Mouse (Mus musculus): Measurements from ENCODE around the gene Ptgr1. TPM values are rescaled to one million over a fixed set of nuclear protein-coding genes. Genes with fewer than 3 reads are reported as not detected.

The Ptgr1 gene
- polyA plus RNA-seq (2016; fragmentation: Nextera tagmentation; extraction: Ambion mirVana): 9.0 and 9.7 TPM in 2 replicates

GRCm38 (mm10) chr4:58986540-58987190, at the start of gene Ptgr1:
Gene Ptgr1 (minus strand): TSS chr4:58987119.
- no peaks in the 10 kb centered on the region for H3K9me3 ChIP-seq (replicated peaks)
- no peak within 1 kb of the TSS for H3K27ac ChIP-seq (ENCODE audit: poor library complexity, severe bottlenecking)
- peak within 1 kb of the TSS; percentile 63 for H3K9ac ChIP-seq
- H3K4me2 ChIP-seq: peak within 1 kb of the TSS; percentile 72
- H3K4me1 ChIP-seq (replicated peaks): 0 out of 2 replicates have a peak, but pooled peaks cover 3% of the 10 kb centered on the region
- peaks cover 14% of the 10 kb centered on the region for H3K27me3 ChIP-seq (replicated peaks)
- peak within 1 kb of the TSS; percentile 57 for H3K4me3 ChIP-seq
- ATAC-seq (ENCODE audit: insufficient number of reproducible peaks, low FRiP score): peak; percentile 60
- WGBS: under 1% methylated on average over 28 of the region's 28 CpGs
- no peaks in the 10 kb centered on the region for H3K36me3 ChIP-seq

GRCm38 (mm10) chr4:59035786-59036350, 48.9 kb upstream of the Ptgr1 start:
- H3K4me2 ChIP-seq: peak overlapping the region; percentile 93
- H3K36me3 ChIP-seq: peaks cover 3% of the 10 kb centered on the region; the same call in 1 of the 2 replicates
- peaks cover 2% of the 10 kb centered on the region; the same call in 1 of the 2 replicates for H3K9me3 ChIP-seq (replicated peaks)
- H3K4me1 ChIP-seq (replicated peaks): no peaks in the 10 kb centered on the region
- peak overlapping the region; percentile 96; the same call in 1 of the 2 replicates for H3K9ac ChIP-seq
- 74% methylated on average over 18 of the region's 18 CpGs for WGBS
- H3K4me3 ChIP-seq: peak overlapping the region; percentile 95
- H3K27me3 ChIP-seq (replicated peaks): no peaks in the 10 kb centered on the region
- H3K27ac ChIP-seq (ENCODE audit: poor library complexity, severe bottlenecking): no peak overlapping the region
- no peak for ATAC-seq (ENCODE audit: insufficient number of reproducible peaks, low FRiP score)

- Histone ChIP-seq H3K4me3 (peak within 1 kb of the TSS; percentile 95), H3K4me1 (replicated peaks) (no peaks in the 10 kb centered on the region), H3K9me3 (replicated peaks) (peaks cover 2% of the 10 kb centered on the region; the same call in 1 of the 2 replicates), H3K27ac (ENCODE audit: poor library complexity, severe bottlenecking) (peak within 1 kb of the TSS; percentile 53; the same call in 1 of the 2 replicates), H3K9ac (peak within 1 kb of the TSS; percentile 96), H3K36me3 (peaks cover 3% of the 10 kb centered on the region; the same call in 1 of the 2 replicates), H3K27me3 (replicated peaks) (no peaks in the 10 kb centered on the region), H3K4me2 (peak within 1 kb of the TSS; percentile 93)
- peak; percentile 75 for ATAC-seq (ENCODE audit: insufficient number of reproducible peaks, low FRiP score)
- 10% methylated on average over 76 of the region's 76 CpGs for WGBS
These were observed 48.2 kb upstream of the Ptgr1 start, which contains the start of gene Gng10 for GRCm38 (mm10) chr4:59034918-59035785. Gene Gng10 (plus strand): TSS chr4:59035088.

- WGBS: 74% methylated on average over 10 of the region's 10 CpGs
- Histone ChIP-seq H3K9me3 (replicated peaks) (peaks cover 2% of the 10 kb centered on the region; the same call in 1 of the 2 replicates), H3K4me3 (peak overlapping the region; percentile 95), H3K27ac (ENCODE audit: poor library complexity, severe bottlenecking) (no peak overlapping the region), H3K27me3 (replicated peaks) (no peaks in the 10 kb centered on the region), H3K9ac (no peak overlapping the region), H3K4me1 (replicated peaks) (no peaks in the 10 kb centered on the region), H3K36me3 (no peaks in the 10 kb centered on the region), H3K4me2 (peak overlapping the region; percentile 93)
- 0 out of 2 replicates have a peak, but pooled peaks have one; percentile 22 for ATAC-seq (ENCODE audit: insufficient number of reproducible peaks, low FRiP score)
These were observed 47.5 kb upstream of the Ptgr1 start for GRCm38 (mm10) chr4:59034325-59034917.

GRCm38 (mm10) chr4:59016922-59017321, 30.0 kb upstream of the Ptgr1 start:
- Histone ChIP-seq H3K9me3 (replicated peaks) (no peaks in the 10 kb centered on the region), H3K4me2 (no peak overlapping the region), H3K4me3 (no peak overlapping the region), H3K27me3 (replicated peaks) (no peaks in the 10 kb centered on the region), H3K4me1 (replicated peaks) (peaks cover 18% of the 10 kb centered on the region; the same call in 1 of the 2 replicates), H3K27ac (ENCODE audit: poor library complexity, severe bottlenecking) (no peak overlapping the region), H3K36me3 (peaks cover 34% of the 10 kb centered on the region), H3K9ac (no peak overlapping the region)
- 75% methylated on average over 2 of the region's 2 CpGs for WGBS
- no peak for ATAC-seq (ENCODE audit: insufficient number of reproducible peaks, low FRiP score)

- no peaks in the 10 kb centered on the region for H3K9me3 ChIP-seq (replicated peaks)
- no peaks in the 10 kb centered on the region for H3K27me3 ChIP-seq (replicated peaks)
- peaks cover 24% of the 10 kb centered on the region for H3K36me3 ChIP-seq
- H3K27ac ChIP-seq (ENCODE audit: poor library complexity, severe bottlenecking): no peak overlapping the region
- no peak overlapping the region for H3K9ac ChIP-seq
- no peak overlapping the region for H3K4me2 ChIP-seq
- no peak overlapping the region for H3K4me3 ChIP-seq
- 87% methylated on average over 3 of the region's 3 CpGs for WGBS
- no peak for ATAC-seq (ENCODE audit: insufficient number of reproducible peaks, low FRiP score)
- H3K4me1 ChIP-seq (replicated peaks): peaks cover 29% of the 10 kb centered on the region
These were observed 28.3 kb upstream of the Ptgr1 start for GRCm38 (mm10) chr4:59015181-59015580.

- H3K9me3 ChIP-seq (replicated peaks): no peaks in the 10 kb centered on the region
- no peaks in the 10 kb centered on the region for H3K36me3 ChIP-seq
- no peak overlapping the region for H3K27ac ChIP-seq (ENCODE audit: poor library complexity, severe bottlenecking)
- peaks cover 38% of the 10 kb centered on the region for H3K4me1 ChIP-seq (replicated peaks)
- WGBS: 37% methylated on average over 3 of the region's 3 CpGs
- H3K27me3 ChIP-seq (replicated peaks): no peaks in the 10 kb centered on the region
- no peak for ATAC-seq (ENCODE audit: insufficient number of reproducible peaks, low FRiP score)
- H3K4me3 ChIP-seq: no peak overlapping the region
- no peak overlapping the region for H3K4me2 ChIP-seq
- no peak overlapping the region; the same call in 1 of the 2 replicates for H3K9ac ChIP-seq
These were observed 24.5 kb upstream of the Ptgr1 start for GRCm38 (mm10) chr4:59011446-59011845.

- WGBS: 80% methylated on average over 4 of the region's 4 CpGs
- peaks cover 54% of the 10 kb centered on the region for H3K4me1 ChIP-seq (replicated peaks)
- no peak overlapping the region for H3K27ac ChIP-seq (ENCODE audit: poor library complexity, severe bottlenecking)
- no peak overlapping the region for H3K9ac ChIP-seq
- H3K4me3 ChIP-seq: no peak overlapping the region
- H3K27me3 ChIP-seq (replicated peaks): no peaks in the 10 kb centered on the region
- H3K9me3 ChIP-seq (replicated peaks): no peaks in the 10 kb centered on the region
- H3K4me2 ChIP-seq: no peak overlapping the region
- ATAC-seq (ENCODE audit: insufficient number of reproducible peaks, low FRiP score): no peak
- no peaks in the 10 kb centered on the region for H3K36me3 ChIP-seq
These were observed 22.8 kb upstream of the Ptgr1 start for GRCm38 (mm10) chr4:59009696-59010095.

- Histone ChIP-seq H3K4me3 (no peak overlapping the region), H3K9me3 (replicated peaks) (no peaks in the 10 kb centered on the region), H3K27me3 (replicated peaks) (no peaks in the 10 kb centered on the region), H3K4me2 (no peak overlapping the region), H3K27ac (ENCODE audit: poor library complexity, severe bottlenecking) (no peak overlapping the region), H3K36me3 (no peaks in the 10 kb centered on the region), H3K4me1 (replicated peaks) (peaks cover 57% of the 10 kb centered on the region), H3K9ac (no peak overlapping the region)
- no peak for ATAC-seq (ENCODE audit: insufficient number of reproducible peaks, low FRiP score)
- 89% methylated on average over 7 of the region's 7 CpGs for WGBS
These were observed 22.3 kb upstream of the Ptgr1 start for GRCm38 (mm10) chr4:59009186-59009585.

- no peak overlapping the region for H3K4me2 ChIP-seq
- H3K9me3 ChIP-seq (replicated peaks): no peaks in the 10 kb centered on the region
- no peaks in the 10 kb centered on the region for H3K27me3 ChIP-seq (replicated peaks)
- no peak overlapping the region for H3K9ac ChIP-seq
- H3K36me3 ChIP-seq: no peaks in the 10 kb centered on the region
- no peak for ATAC-seq (ENCODE audit: insufficient number of reproducible peaks, low FRiP score)
- peaks cover 55% of the 10 kb centered on the region for H3K4me1 ChIP-seq (replicated peaks)
- no peak overlapping the region for H3K4me3 ChIP-seq
- no peak overlapping the region for H3K27ac ChIP-seq (ENCODE audit: poor library complexity, severe bottlenecking)
- 80% methylated on average over 5 of the region's 5 CpGs for WGBS
These were observed 21.1 kb upstream of the Ptgr1 start for GRCm38 (mm10) chr4:59007974-59008373.

Data from heart, embryonic 12.5 days (tissue).